ENCODE assay signal across 7 mouse cellular contexts in genomic region chr13:51868491-51869128, GRCm38 (mm10). TPM values are rescaled to one million over a fixed set of nuclear protein-coding genes. Genes with fewer than 3 reads are reported as not detected.
DNase-seq lines count a peak whose midpoint lies in the region; TF ChIP-seq lines count a peak whose summit lies in the region.

No protein-coding gene starts in this region.

- peak; percentile 84 for DNase-seq in ovary, adult 18-20 months (ENCODE audit: low spot score)
- DNase-seq in ovary, postnatal 10 days (ENCODE audit: low spot score) = no peak
- peak; percentile 90 for DNase-seq in gastrocnemius, adult 2 months
- DNase-seq in heart, postnatal 36 days = peak; percentile 54 to 70
- DNase-seq in ovary, postnatal 36 days (ENCODE audit: low spot score) = peak; percentile 82
- DNase-seq in thymus, postnatal 10 days (ENCODE audit: low spot score in 2 of 2) = no peak
- DNase-seq in cerebellum, postnatal 36 days = no peak

- intact Hi-C loops in gastrocnemius, adult 2 months (cut with DNase I) = loop anchor here (1.0 to 2.0 kb wide), 3 partner anchors 22 to 107 kb away; partner anchors contain the start of gene Gadd45g
- intact Hi-C loops in heart, postnatal 36 days (cut with DNase I) = loop anchor here (2.0 kb wide), 1 partner anchor 20 kb away; no protein-coding TSS in a partner anchor

- H3K4me3 ChIP-seq in gastrocnemius, adult 2 months = peak overlapping the region; percentile 28

- TF ChIP-seq CTCF in gastrocnemius, adult 2 months (IDR thresholded peaks at IDR 0.05) = no peak

- H3K27ac ChIP-seq in gastrocnemius, adult 2 months = peak overlapping the region; percentile 94

RNA-seq across cellular contexts. Expression of gene Gadd45g, which starts 22.1 kb away (rescaled TPM):
- 100 to 1,000 TPM in 1 of 2 experiments, 10 to 100 TPM in 1; 22.4 to 127 TPM for total RNA-seq in gastrocnemius, adult 2 months (2021)
- total RNA-seq in heart, postnatal 36 days (2021) = 10 to 100 TPM in 1 of 2 experiments, 1 to 10 TPM in 1; 9.5 to 10.7 TPM

Comparison
In these comparisons a context has a peak if more than half of its experiments do, and no peak if none do; other contexts are left out.
1. DNase-seq: peak in ovary, adult 18-20 months (single experiment), gastrocnemius, adult 2 months (single experiment), heart, postnatal 36 days (2 of 2) and ovary, postnatal 36 days (single experiment); none in ovary, postnatal 10 days (single experiment), thymus, postnatal 10 days (0 of 2) and cerebellum, postnatal 36 days (0 of 2).